ENCODE assay signal across 8 mouse cellular contexts in the genomic region with DNA sequence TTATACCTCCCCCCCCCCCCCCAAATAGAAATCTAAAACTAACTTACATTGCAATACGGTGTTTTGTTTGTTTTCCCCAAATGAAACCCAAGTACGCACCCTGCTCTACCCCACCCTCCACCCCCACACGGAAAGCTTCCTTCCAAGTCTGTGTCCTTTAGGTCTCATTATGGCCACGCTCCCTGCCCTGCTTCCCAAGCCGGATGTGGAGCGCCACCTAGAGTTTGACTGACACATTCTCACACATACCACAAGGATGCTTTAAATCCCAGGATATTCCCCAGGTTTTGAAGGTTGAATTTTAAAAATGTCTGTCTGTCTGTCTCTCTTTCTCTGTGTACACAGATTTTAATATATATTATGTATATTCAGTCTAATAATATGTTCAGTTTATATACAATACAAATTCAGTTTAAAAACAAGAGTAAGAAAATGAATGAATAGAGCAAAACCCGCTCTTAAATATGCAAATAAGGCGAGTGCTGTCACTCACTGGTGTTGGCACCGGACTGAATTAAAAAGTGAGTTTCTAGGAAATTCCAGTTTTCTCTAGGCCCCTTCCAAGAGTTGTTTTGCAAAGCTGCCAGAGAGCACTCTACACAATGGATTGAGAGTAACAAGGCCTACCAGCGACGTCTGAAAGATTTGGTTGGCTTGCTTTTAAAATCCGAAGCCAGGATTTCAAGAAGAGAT.
DNase-seq lines count a peak whose midpoint lies in the region; ATAC-seq and TF ChIP-seq lines count a peak whose summit lies in the region.

No protein-coding gene starts in this region.

- no peaks in the 10 kb centered on the region for H3K9me3 ChIP-seq in liver, embryonic 12.5 days (replicated peaks)

- TF ChIP-seq CTCF in liver, adult 2 months (IDR thresholded peaks at IDR 0.05; ENCODE audit: low read depth, low read length) = peak; percentile 85

- peak; percentile 35 for DNase-seq in liver, adult 2 months (ENCODE audit: extremely low read depth, low read depth, low spot score)
- peak; percentile 60 for DNase-seq in adipocyte (ENCODE audit: low spot score)
- peak; percentile 84 for DNase-seq in embryo, embryonic 11 days
- DNase-seq in heart, adult 8-10 months (ENCODE audit: low spot score) = peak; percentile 53
- peak; percentile 6 to 25 for DNase-seq in layer of hippocampus, adult 8-10 months (ENCODE audit: low spot score in 2 of 2)
- peak; percentile 27 for DNase-seq in naive thymus-derived CD4-positive, alpha-beta T cell, adult 2 months (ENCODE audit: low read depth)
- no peak for DNase-seq in spleen, postnatal 36 days (ENCODE audit: low spot score in 2 of 2)

- H3K9ac ChIP-seq in liver, adult 2 months (ENCODE audit: low read depth, low read length) = no peak overlapping the region
- no peak overlapping the region for H3K9ac ChIP-seq in liver, embryonic 12.5 days

- no peak for ATAC-seq in liver, embryonic 12.5 days

- H3K4me3 ChIP-seq in liver, adult 2 months (ENCODE audit: insufficient read depth, low read depth, low read length) = no peak overlapping the region
- H3K4me3 ChIP-seq in liver, embryonic 12.5 days = no peak overlapping the region

- no peaks in the 10 kb centered on the region for H3K27me3 ChIP-seq in liver, adult 2 months (ENCODE audit: control insufficient read depth, insufficient read depth, low read length)
- no peaks in the 10 kb centered on the region for H3K27me3 ChIP-seq in liver, embryonic 12.5 days (replicated peaks)

- no peaks in the 10 kb centered on the region for H3K4me1 ChIP-seq in liver, adult 2 months (ENCODE audit: control insufficient read depth, insufficient read depth, low read length)
- no peaks in the 10 kb centered on the region for H3K4me1 ChIP-seq in liver, embryonic 12.5 days

- WGBS in liver, adult 2 months = 59% methylated on average over 12 of the region's 12 CpGs
- 65% methylated on average over 12 of the region's 12 CpGs for WGBS in liver, embryonic 12.5 days (ENCODE audit: insufficient replicate concordance)

- H3K79me2 ChIP-seq in liver, adult 2 months (ENCODE audit: control insufficient read depth, insufficient read depth, low read length) = no peaks in the 10 kb centered on the region

- H3K27ac ChIP-seq in liver, adult 2 months (replicated peaks; ENCODE audit: insufficient read depth, low read depth, low read length) = no peak overlapping the region
- no peak overlapping the region for H3K27ac ChIP-seq in liver, embryonic 12.5 days

- no peaks in the 10 kb centered on the region for H3K36me3 ChIP-seq in liver, adult 2 months (ENCODE audit: control insufficient read depth, insufficient read depth, low read length)
- no peaks in the 10 kb centered on the region for H3K36me3 ChIP-seq in liver, embryonic 12.5 days

- TF ChIP-seq POLR2A in liver, adult 2 months (IDR thresholded peaks at IDR 0.05; ENCODE audit: extremely low read depth, insufficient read depth, low read length) = no peak

- no peak overlapping the region for H3K4me2 ChIP-seq in liver, embryonic 12.5 days

Comparison
In these comparisons a context has a peak if more than half of its experiments do, and no peak if none do; other contexts are left out.
1. DNase-seq: peak in liver, adult 2 months (single experiment), adipocyte (single experiment), embryo, embryonic 11 days (single experiment), heart, adult 8-10 months (single experiment), layer of hippocampus, adult 8-10 months (2 of 2) and naive thymus-derived CD4-positive, alpha-beta T cell, adult 2 months (single experiment); none in spleen, postnatal 36 days (0 of 2).